Mouse (Mus musculus) kidney, adult 2 months (tissue): Measurements from ENCODE around the gene Myh14.

Experiments
- CTCF ChIP-seq: fragments of 200-500 bp; conservative IDR thresholded peaks from 2 replicates; pipeline ENCODE4 v1.5.1; 2011; ENCODE audit warnings: low read depth, mild to moderate bottlenecking, control low read depth, low read length, moderate library complexity, mixed read lengths; ENCODE audit not compliant: insufficient read depth, insufficient read length
- POLR2A ChIP-seq: fragments of 200-500 bp; IDR thresholded peaks from one replicate; pipeline ENCODE4 v1.6.1; 2011; ENCODE audit warnings: low read depth, low read length, control low read depth

GRCm38 (mm10) chr7:44593775-44594174 lies 76.9 kb downstream of the Myh14 start:
- TF ChIP-seq POLR2A (no peak), CTCF (no peak)
